Mouse (Mus musculus) C2C12 (cell line): ENCODE measurements around the gene Cog8.

Experiments
- CTCF ChIP-seq: IDR thresholded peaks from one replicate; pipeline ENCODE4 v1.5.1; 2011; ENCODE audit not compliant: control insufficient read depth, insufficient read depth, insufficient read length
- MAX ChIP-seq: IDR thresholded peaks from one replicate; pipeline ENCODE4 v1.6.1; 2011; ENCODE audit warnings: mild to moderate bottlenecking, control low read depth
- MYOD1 ChIP-seq: IDR thresholded peaks from one replicate; pipeline ENCODE4 v1.6.1; 2011; ENCODE audit warnings: low read depth; ENCODE audit not compliant: control insufficient read depth, insufficient read length
- MYOG ChIP-seq: IDR thresholded peaks from one replicate; pipeline ENCODE4 v1.6.1; 2011; ENCODE audit not compliant: control insufficient read depth, insufficient read length; ENCODE audit errors: extremely low read depth
- USF1 ChIP-seq: IDR thresholded peaks from one replicate; pipeline ENCODE4 v1.6.1; 2011; ENCODE audit warnings: low read depth, mild to moderate bottlenecking, control low read depth, moderate library complexity

GRCm38 (mm10) chr8:107088526-107089063, 32.1 kb upstream of the Cog8 start:
- no peak for TF ChIP-seq CTCF
- no peak for TF ChIP-seq MYOG
- TF ChIP-seq MYOD1, result no peak
- TF ChIP-seq USF1, result no peak
- TF ChIP-seq MAX, result no peak
